Mouse (Mus musculus) hindbrain, embryonic 11.5 days (tissue): Measurements from ENCODE around the gene Adam10. TPM values are rescaled to one million over a fixed set of nuclear protein-coding genes. Genes with fewer than 3 reads are reported as not detected.

ENCODE experiments used
- ATAC-seq: fragments of 200-750 bp; cut with Nextera tagmentation; 2 replicates; pipeline ENCODE4 v1.8.0; 2017; ENCODE audit warnings: mild to moderate bottlenecking, moderate TSS enrichment, moderate library complexity; ENCODE audit not compliant: low FRiP score
- DNase-seq: peaks from one replicate; pipeline ENCODE4 v3.0.0-alpha.2; 2015; ENCODE audit warnings: low spot score
- H3K27ac ChIP-seq: fragments of 300-500 bp; sonication (generic); 2 replicates; pipeline ENCODE4 v1.5.1; 2014; ENCODE audit warnings: mild to moderate bottlenecking, low read depth, low read length
- H3K27me3 ChIP-seq: fragments of 300-500 bp; sonication (generic); 2 replicates; pipeline ENCODE4 v1.6.1; 2014; ENCODE audit warnings: mild to moderate bottlenecking, low read length, moderate library complexity, mixed read lengths; ENCODE audit not compliant: control insufficient read depth, insufficient read depth
- H3K36me3 ChIP-seq: fragments of 300-500 bp; sonication (generic); 2 replicates; pipeline ENCODE4 v1.6.1; 2014; ENCODE audit warnings: mild to moderate bottlenecking, low read length, moderate library complexity, mixed read lengths; ENCODE audit not compliant: control insufficient read depth, insufficient read depth
- H3K4me1 ChIP-seq: fragments of 300-500 bp; sonication (generic); replicated peaks from 2 replicates; pipeline ENCODE4 v1.6.1; 2014; ENCODE audit warnings: low read length, mixed read lengths; ENCODE audit not compliant: control insufficient read depth, insufficient read depth
- H3K4me2 ChIP-seq: fragments of 300-500 bp; sonication (generic); replicated peaks from 2 replicates; pipeline ENCODE4 v1.6.1; 2014; ENCODE audit warnings: mild to moderate bottlenecking, low read depth, low read length
- H3K4me3 ChIP-seq: fragments of 300-500 bp; sonication (generic); 2 replicates; pipeline ENCODE4 v1.5.1; 2014; ENCODE audit warnings: low read depth, low read length
- H3K9ac ChIP-seq: fragments of 300-500 bp; sonication (generic); 2 replicates; pipeline ENCODE4 v1.6.1; 2014; ENCODE audit warnings: low read depth, low read length
- H3K9me3 ChIP-seq: fragments of 300-500 bp; sonication (generic); 2 replicates; pipeline ENCODE4 v1.6.1; 2016; ENCODE audit warnings: low read length; ENCODE audit not compliant: control insufficient read depth
- WGBS: fragments of 180-500 bp; shearing (Covaris S2); extraction: QIAGEN DNeasy Blood & Tissue Kit; methylation state at CpG from one replicate; pipeline ENCODE4 v1.1.7; 2014; 5-methylcytosine and 5-hydroxymethylcytosine counted together
- polyA plus RNA-seq: library from polyadenylated mRNA; unstranded; fragments of >200 nt; fragmentation: Nextera tagmentation; extraction: Ambion mirVana; gene quantifications from 2 replicates; pipeline ENCODE4 v1.2.1, GENCODE M21; 2014

Adam10 gene
- polyA plus RNA-seq, result 64.9 and 65.5 TPM in 2 replicates

DNA sequence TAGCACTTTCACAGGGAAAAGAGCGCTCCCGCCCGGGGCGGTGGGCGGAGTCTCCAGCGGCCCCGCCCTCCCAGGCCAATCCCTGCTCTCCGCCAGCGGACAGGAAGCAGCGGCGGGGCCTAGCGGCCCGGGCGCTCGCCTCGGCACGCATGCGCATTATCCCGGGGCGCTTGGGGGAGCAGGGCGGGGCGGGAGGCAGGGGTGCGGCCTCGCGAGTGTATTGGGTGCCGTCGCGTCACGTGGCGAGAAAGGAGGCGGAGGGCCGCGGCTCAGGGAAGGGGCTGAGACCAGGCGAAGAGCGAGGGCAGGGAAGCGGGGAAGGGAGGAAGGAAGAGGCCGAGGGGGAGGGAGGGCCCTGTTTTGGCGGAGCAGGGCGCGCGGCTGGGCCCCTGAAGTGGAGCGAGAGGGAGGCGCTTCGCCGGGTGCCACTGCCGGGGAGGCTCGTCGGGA is at the start of gene Adam10:
Gene Adam10 (plus strand): TSS at position 316 of the 450 bp plus-strand sequence.
- ATAC-seq (peak; percentile 99), DNase-seq (peak; percentile 99)
- Histone ChIP-seq H3K27me3 (no peaks in the 10 kb centered on the region), H3K9ac (peak within 1 kb of the TSS; percentile 96), H3K36me3 (no peaks in the 10 kb centered on the region), H3K9me3 (no peaks in the 10 kb centered on the region), H3K4me1 (no peaks in the 10 kb centered on the region), H3K4me3 (peak within 1 kb of the TSS; percentile 96), H3K4me2 (peak within 1 kb of the TSS; percentile 68), H3K27ac (peak within 1 kb of the TSS; percentile 97)
- under 1% methylated on average over 47 of the region's 48 CpGs for WGBS

DNA sequence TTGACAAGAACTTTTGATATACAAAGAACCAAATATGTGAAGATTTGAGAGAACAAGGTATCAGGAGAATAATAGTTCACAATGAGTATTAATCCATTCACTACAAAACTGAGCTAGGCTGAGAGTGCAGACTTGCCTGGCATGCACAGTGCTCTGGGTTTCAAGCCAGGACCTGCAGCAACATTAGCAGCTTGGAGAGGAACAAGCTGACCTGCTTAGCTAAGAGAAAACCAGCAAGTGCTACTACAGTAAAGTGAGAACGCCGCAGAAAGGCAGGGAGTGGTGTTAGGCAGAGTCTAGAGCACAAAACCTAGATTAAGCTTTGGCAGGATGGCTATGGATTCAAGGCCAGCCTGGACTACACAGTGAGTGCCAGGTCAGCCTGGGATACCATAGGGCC is 49.1 kb upstream of the Adam10 start:
- Histone ChIP-seq H3K36me3 (no peaks in the 10 kb centered on the region), H3K27ac (no peak overlapping the region), H3K4me3 (no peak overlapping the region), H3K4me1 (no peaks in the 10 kb centered on the region), H3K4me2 (no peak overlapping the region), H3K27me3 (no peaks in the 10 kb centered on the region), H3K9ac (no peak overlapping the region), H3K9me3 (no peaks in the 10 kb centered on the region)
- 83% methylated on average over 2 of the region's 2 CpGs for WGBS
- no peak for ATAC-seq
- no peak for DNase-seq

DNA sequence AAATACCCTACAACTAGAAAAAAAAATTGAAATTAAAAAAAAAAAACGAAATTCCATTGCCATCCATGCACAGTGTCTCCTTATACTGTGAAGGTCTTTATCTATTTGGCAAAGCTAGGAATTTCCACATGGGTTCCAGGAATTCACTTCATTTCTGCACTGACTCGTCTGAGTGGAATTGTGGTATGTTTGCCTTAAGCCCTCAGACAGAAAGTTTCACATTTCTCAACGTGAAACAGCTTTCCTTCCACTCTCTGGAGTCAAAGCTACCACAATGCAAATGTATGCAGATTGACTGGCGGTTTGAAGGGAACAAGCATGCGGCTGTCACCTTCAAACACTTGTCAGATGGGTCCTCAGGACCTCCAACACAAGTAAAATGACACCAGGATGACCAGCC is 47.1 kb upstream of the Adam10 start:
- DNase-seq, result peak; percentile 4
- Histone ChIP-seq H3K27ac (no peak overlapping the region), H3K9ac (no peak overlapping the region), H3K4me3 (no peak overlapping the region), H3K9me3 (no peaks in the 10 kb centered on the region), H3K36me3 (no peaks in the 10 kb centered on the region), H3K4me1 (no peaks in the 10 kb centered on the region), H3K4me2 (no peak overlapping the region), H3K27me3 (no peaks in the 10 kb centered on the region)
- no peak for ATAC-seq
- WGBS, result 32% methylated on average over 5 of the region's 5 CpGs

DNA sequence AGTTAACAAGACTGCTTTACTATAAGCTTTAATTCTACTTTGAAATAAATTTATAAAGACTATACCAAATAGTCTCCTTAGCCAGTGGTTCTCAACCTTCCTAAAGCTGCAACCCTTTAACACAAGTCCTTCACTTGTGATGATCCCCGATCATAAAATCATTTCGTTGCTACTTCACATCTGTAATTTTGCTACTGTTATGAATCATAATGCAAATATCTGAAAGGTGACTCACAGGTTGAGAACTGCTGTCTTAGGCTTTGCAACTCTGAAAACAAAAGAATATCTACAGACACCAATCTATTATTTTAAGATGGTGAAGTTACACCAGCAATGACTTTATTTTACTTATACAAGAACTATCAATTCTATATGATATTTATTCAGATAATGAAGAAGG is 42.0 kb upstream of the Adam10 start:
- Histone ChIP-seq H3K4me2 (no peak overlapping the region), H3K9me3 (no peaks in the 10 kb centered on the region), H3K4me3 (no peak overlapping the region), H3K4me1 (no peaks in the 10 kb centered on the region), H3K36me3 (no peaks in the 10 kb centered on the region), H3K27me3 (no peaks in the 10 kb centered on the region), H3K9ac (no peak overlapping the region), H3K27ac (no peak overlapping the region)
- 84% methylated on average over 2 of the region's 2 CpGs for WGBS
- ATAC-seq (no peak), DNase-seq (no peak)

DNA sequence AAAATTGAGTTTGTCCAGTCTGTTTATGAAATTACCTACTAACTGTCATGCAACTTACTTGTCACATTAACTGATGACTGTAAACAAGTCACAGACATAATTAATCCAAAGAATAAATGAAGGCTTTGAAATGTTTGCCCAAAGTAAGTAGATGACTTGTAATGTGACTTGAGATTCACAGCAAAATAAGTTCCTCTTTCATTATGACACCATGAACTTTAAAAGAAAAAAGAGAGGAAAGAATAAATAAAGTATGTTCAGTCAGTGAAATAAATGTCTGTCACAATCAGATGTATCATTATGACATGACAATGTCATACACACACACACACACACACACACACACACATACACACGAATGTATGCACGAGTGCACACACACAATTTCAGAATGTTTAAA is 28.5 kb upstream of the Adam10 start:
- Histone ChIP-seq H3K27me3 (no peaks in the 10 kb centered on the region), H3K9ac (no peak overlapping the region), H3K4me1 (no peaks in the 10 kb centered on the region), H3K36me3 (no peaks in the 10 kb centered on the region), H3K4me3 (no peak overlapping the region), H3K4me2 (no peak overlapping the region), H3K9me3 (no peaks in the 10 kb centered on the region), H3K27ac (no peak overlapping the region)
- WGBS, result 89% methylated on average over 2 of the region's 2 CpGs
- DNase-seq (no peak), ATAC-seq (no peak)

DNA sequence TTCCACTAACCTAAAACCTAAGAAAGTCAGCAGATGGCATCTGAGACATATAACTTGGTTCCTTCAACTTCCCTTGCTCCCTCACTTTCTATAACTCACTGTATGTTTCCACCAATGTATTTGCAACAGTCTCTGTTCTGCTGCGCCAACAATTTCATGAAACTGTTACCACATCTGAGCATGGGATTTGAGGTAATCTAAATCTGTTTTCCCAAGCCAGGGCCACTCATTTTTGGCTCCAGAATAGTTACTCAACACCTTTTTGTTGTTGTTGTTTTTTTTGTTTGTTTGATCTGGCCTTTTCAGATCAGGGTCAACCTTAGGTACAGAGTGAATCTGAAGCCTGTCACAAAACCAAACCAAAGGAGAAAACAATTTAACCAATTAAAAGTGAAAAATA is 27.8 kb upstream of the Adam10 start:
- DNase-seq (no peak), ATAC-seq (no peak)
- WGBS, result 95% methylated on average over 1 of the region's 1 CpGs
- no peak overlapping the region for H3K4me2 ChIP-seq
- H3K27ac ChIP-seq, result no peak overlapping the region
- no peaks in the 10 kb centered on the region for H3K36me3 ChIP-seq
- H3K4me3 ChIP-seq, result no peak overlapping the region
- H3K9ac ChIP-seq, result no peak overlapping the region
- no peaks in the 10 kb centered on the region for H3K4me1 ChIP-seq
- no peaks in the 10 kb centered on the region for H3K9me3 ChIP-seq
- no peaks in the 10 kb centered on the region for H3K27me3 ChIP-seq

DNA sequence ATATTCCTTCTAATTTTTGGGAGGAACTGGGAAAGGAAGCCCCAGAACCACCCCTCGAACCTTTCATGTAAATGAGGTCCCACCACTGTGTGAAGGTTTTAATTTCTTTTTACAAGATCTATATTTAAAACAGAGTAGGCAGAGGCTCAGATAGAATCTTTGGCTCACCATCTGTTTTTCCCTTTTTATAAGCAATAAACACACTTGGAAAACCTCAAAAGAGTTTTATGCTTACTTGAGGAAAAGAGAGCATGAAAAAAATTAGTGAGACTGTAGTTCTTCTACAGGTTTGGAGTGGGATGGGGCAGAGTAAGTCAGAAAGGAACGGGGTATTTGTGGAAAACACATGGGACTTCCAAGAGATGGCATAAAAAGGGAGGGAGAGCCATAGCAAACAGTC is 26.6 kb upstream of the Adam10 start:
- Histone ChIP-seq H3K4me1 (no peaks in the 10 kb centered on the region), H3K9ac (no peak overlapping the region), H3K36me3 (no peaks in the 10 kb centered on the region), H3K4me2 (no peak overlapping the region), H3K27me3 (no peaks in the 10 kb centered on the region), H3K27ac (no peak overlapping the region), H3K4me3 (no peak overlapping the region), H3K9me3 (no peaks in the 10 kb centered on the region)
- WGBS, result 84% methylated on average over 2 of the region's 2 CpGs
- DNase-seq, result no peak
- no peak for ATAC-seq

DNA sequence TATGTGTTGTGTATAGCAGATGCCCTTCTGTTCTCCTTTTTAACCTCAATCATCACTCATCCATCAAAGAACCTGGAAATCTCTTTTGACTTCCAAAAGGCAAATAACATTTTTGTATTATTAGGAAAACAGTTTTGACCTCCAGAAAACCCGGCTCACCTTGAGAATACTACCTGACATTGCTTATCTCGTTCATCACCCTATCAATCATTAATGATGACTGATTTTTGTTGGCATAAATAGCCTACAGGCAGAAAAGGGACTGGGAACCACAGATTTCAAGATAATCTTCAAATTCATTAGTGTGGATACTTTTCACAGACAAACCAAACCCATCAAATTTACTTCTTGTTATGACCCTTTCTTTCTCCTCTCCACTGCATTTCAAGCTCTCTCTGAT is 24.9 kb upstream of the Adam10 start:
- Histone ChIP-seq H3K27ac (no peak overlapping the region), H3K4me3 (no peak overlapping the region), H3K36me3 (no peaks in the 10 kb centered on the region), H3K9me3 (no peaks in the 10 kb centered on the region), H3K4me1 (no peaks in the 10 kb centered on the region), H3K27me3 (no peaks in the 10 kb centered on the region), H3K4me2 (peak overlapping the region; percentile 8; the same call in 1 of the 2 replicates), H3K9ac (no peak overlapping the region)
- DNase-seq, result no peak
- no peak for ATAC-seq
- 85% methylated on average over 2 of the region's 2 CpGs for WGBS

DNA sequence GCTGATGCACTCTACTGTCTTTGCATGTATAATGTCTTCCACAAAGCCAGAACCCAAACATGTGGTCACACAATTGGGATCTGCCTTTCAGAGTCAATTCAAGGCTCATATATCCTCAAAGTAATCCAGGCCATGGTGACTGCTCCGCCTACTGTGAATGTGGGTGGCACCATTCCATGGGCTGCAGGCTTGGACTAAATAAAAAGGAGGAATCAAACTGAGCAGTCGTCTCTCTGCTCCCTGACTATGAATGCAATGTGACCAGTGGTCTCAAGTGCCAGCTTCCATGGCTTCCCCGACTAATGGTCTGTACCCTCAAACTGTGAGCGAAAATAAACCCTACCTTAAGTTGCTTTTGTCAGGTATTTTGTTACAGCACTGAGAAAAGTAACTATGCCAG is 24.3 kb upstream of the Adam10 start:
- Histone ChIP-seq H3K4me2 (peak overlapping the region; percentile 8; the same call in 1 of the 2 replicates), H3K9me3 (no peaks in the 10 kb centered on the region), H3K36me3 (no peaks in the 10 kb centered on the region), H3K27me3 (no peaks in the 10 kb centered on the region), H3K9ac (no peak overlapping the region), H3K4me1 (no peaks in the 10 kb centered on the region), H3K27ac (no peak overlapping the region), H3K4me3 (no peak overlapping the region)
- 68% methylated on average over 4 of the region's 4 CpGs for WGBS
- DNase-seq (no peak), ATAC-seq (no peak)
